Mouse (Mus musculus) adrenal gland, postnatal 36 days (tissue): ENCODE measurements around the gene Csnk1d. TPM values are rescaled to one million over a fixed set of nuclear protein-coding genes. Genes with fewer than 3 reads are reported as not detected.

Source experiments
- DNase-seq, 2 experiments: peaks; one replicate each; pipeline ENCODE4 v3.0.0; 2021; ENCODE audit warnings: mixed read lengths in 1 of 2
- long read RNA-seq, 2 experiments: library from polyadenylated mRNA; stranded (forward); transcript quantifications; one replicate each; pipeline ENCODE4 v2.0.0; 2021; ENCODE audit warnings: borderline sequencing depth in 2 of 2
- total RNA-seq, 2 experiments: library from RNA; stranded (reverse); gene quantifications; 2 replicates each; pipeline ENCODE4 v1.2.3; 2021

The Csnk1d gene
- total RNA-seq: 100 to 1,000 TPM; 126 to 127 TPM
- long read RNA-seq, experiment 1, transcript Csnk1d-201 (9 exons, 3,675 nt): major isoform, 48 of 134 reads
- long read RNA-seq, experiment 1, transcript Csnk1d-202 (10 exons, 3,500 nt): minor isoform, 42 of 134 reads
- long read RNA-seq, experiment 1, partial matches to known transcripts: 40 of 134 reads
- long read RNA-seq, experiment 1, other reads (novel, unspliced or antisense): 4 of 134 reads
- long read RNA-seq, experiment 2, transcript Csnk1d-202 (10 exons, 3,500 nt): major isoform, 25 of 55 reads
- long read RNA-seq, experiment 2, transcript Csnk1d-201 (9 exons, 3,675 nt): minor isoform, 14 of 55 reads
- long read RNA-seq, experiment 2, partial matches to known transcripts: 1 of 55 reads
- long read RNA-seq, experiment 2, other reads (novel, unspliced or antisense): 15 of 55 reads

GRCm38 (mm10) chr11:120990951-120991526, at the start of gene Csnk1d:
TSS of gene Csnk1d (minus strand) at chr11:120991330.
- peak; percentile 98 for DNase-seq

GRCm38 (mm10) chr11:121039302-121039701, 48.2 kb upstream of the Csnk1d start, which contains the start of gene Cd7:
TSS of gene Cd7 (minus strand) at chr11:121039418.
- no peak for DNase-seq

- no peak for DNase-seq
Observed at GRCm38 (mm10) chr11:121038366-121039240, 47.5 kb upstream of the Csnk1d start.

GRCm38 (mm10) chr11:121033118-121033517, 42.0 kb upstream of the Csnk1d start:
- DNase-seq: no peak

- no peak for DNase-seq
Observed at GRCm38 (mm10) chr11:121027259-121027658, 36.1 kb upstream of the Csnk1d start.

GRCm38 (mm10) chr11:121024163-121024562, 33.0 kb upstream of the Csnk1d start:
- no peak for DNase-seq

GRCm38 (mm10) chr11:121019501-121019900, 28.4 kb upstream of the Csnk1d start:
- DNase-seq: no peak

GRCm38 (mm10) chr11:121017703-121018102, 26.6 kb upstream of the Csnk1d start:
- DNase-seq: peak; percentile 68 to 76

GRCm38 (mm10) chr11:121015472-121015871, 24.3 kb upstream of the Csnk1d start:
- DNase-seq: no peak

- peak in 1 of 2 experiments; percentile 8 for DNase-seq
Observed at GRCm38 (mm10) chr11:121014896-121015300, 23.8 kb upstream of the Csnk1d start.

- DNase-seq: no peak
Observed at GRCm38 (mm10) chr11:121013656-121014055, 22.5 kb upstream of the Csnk1d start.

- no peak for DNase-seq
Observed at GRCm38 (mm10) chr11:121010044-121010755, 19.1 kb upstream of the Csnk1d start.

GRCm38 (mm10) chr11:121006184-121006583, 15.1 kb upstream of the Csnk1d start:
- DNase-seq: no peak

GRCm38 (mm10) chr11:121004281-121004680, 13.2 kb upstream of the Csnk1d start:
- DNase-seq: peak in 1 of 2 experiments; percentile 33

- DNase-seq: peak; percentile 23 to 55
Observed at GRCm38 (mm10) chr11:121001966-121002365, 10.8 kb upstream of the Csnk1d start.

GRCm38 (mm10) chr11:120994741-120995140, 3.6 kb upstream of the Csnk1d start:
- no peak for DNase-seq

- DNase-seq: no peak
Observed at GRCm38 (mm10) chr11:120993586-120993985, 2.5 kb upstream of the Csnk1d start.

GRCm38 (mm10) chr11:120993080-120993479, 1.9 kb upstream of the Csnk1d start:
- no peak for DNase-seq

GRCm38 (mm10) chr11:120991791-120992190, 661 bp upstream of the Csnk1d start:
- peak in 1 of 2 experiments; percentile 27 for DNase-seq

GRCm38 (mm10) chr11:120990126-120990781, 876 bp downstream of the Csnk1d start:
- DNase-seq: peak; percentile 72 to 85

GRCm38 (mm10) chr11:120989523-120989922, 1.6 kb downstream of the Csnk1d start:
- DNase-seq: peak; percentile 29 to 35
